Mouse (Mus musculus): ENCODE data around the gene Zfc3h1.

DNA sequence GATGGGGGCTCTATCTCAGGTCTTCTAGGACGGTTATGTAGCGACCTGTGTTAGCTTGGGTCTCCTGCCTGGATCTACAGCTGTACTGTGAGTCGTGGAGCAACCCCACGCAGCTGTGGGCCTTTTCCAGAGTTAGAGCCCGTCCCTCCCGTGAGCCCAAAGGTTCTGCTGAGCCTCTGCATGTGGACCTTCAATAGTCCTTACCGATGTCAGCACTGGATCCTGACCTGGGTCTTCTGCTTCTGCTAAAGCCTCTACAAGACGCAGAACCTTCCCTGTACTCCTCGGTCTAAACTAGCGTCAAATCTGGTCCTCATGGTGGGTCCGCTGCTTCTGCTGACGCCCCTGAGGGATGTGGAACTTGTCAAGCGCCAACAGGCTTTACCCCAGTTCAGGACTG, 63.9 kb downstream of the Zfc3h1 start:
- TF ChIP-seq POLR2A (IDR thresholded peaks at IDR 0.05; ENCODE audit: low read depth, low read length) = no peak
- no peak for TF ChIP-seq CTCF (IDR thresholded peaks at IDR 0.05; ENCODE audit: extremely low read depth, insufficient read length, insufficient replicate concordance, low read depth, low read length)

Data from small intestine, adult 2 months (tissue).